Mouse (Mus musculus) c-Kit-positive CD71-negative TER-119-negative erythroid progenitor cells, embryonic 14.5 days (primary cell): ENCODE results near the gene Nme2.
"Not testable (repeated sequence)": the region's sequence is repeated elsewhere in the genome, so short reads cannot be mapped to it uniquely, and the experiment has no call there.

ENCODE experiments used
- DNase-seq: peaks from one replicate; pipeline ENCODE4 v3.0.0-alpha.2; 2013; ENCODE audit warnings: low read depth

Nme2 gene

DNA sequence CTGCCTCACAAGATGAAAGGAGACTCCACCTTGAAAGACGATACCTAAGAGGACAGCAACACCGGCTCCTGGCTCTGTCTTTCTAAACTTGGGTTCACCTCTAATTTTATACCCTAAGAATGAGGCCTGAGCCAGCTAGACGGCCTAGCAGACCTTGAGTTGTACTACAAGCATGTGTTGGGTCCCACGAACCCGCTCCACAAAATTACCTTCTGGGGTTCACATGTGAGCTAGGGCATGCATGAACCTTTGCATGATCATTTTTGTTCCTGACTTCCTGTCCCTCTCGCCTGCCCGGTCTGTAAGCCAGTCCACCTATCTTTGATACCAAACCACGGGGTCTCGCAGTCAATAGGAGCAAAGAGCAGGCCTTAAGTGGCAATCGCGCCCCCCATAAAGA, 11.3 kb upstream of the Nme2 start:
- DNase-seq: no peak

DNA sequence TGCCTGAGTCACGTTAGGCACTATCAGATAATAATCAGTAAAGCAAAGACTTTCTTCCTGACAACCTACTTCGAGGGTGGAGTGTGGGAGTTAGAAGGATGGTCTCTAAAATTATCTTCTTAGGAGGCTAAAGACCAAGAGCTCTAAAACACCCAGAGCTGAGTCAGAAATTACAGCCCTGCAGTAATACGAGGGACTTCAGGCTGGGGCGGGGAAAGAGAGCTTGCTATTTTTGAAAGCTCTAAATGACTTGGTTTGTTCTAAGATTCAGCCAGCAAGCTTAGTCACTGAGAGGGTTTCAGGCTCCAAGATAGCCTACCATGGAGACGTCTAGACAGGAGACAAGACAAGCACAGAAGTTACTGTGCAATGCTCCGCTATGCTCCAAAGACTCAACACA, 9.3 kb upstream of the Nme2 start:
- DNase-seq: no peak

DNA sequence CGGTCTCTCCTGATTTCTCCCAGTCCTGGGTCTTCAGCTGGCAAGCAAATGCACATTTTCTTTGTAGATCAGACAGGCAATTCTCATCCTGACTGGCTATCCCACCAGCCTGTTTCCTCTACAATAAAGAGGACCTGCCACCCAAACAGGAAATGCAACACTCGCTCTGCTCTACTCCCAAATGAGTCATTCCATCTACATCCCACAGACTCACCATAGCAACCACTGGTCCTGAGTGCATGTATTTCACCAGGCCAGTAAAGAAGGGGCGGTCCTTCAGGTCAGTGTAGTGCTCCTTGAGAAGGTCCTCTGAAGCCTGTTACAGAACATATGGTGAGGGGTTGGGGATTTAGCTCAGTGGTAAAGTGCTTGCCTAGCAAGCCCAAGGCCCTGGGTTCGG, 7.0 kb upstream of the Nme2 start:
- no peak for DNase-seq

DNA sequence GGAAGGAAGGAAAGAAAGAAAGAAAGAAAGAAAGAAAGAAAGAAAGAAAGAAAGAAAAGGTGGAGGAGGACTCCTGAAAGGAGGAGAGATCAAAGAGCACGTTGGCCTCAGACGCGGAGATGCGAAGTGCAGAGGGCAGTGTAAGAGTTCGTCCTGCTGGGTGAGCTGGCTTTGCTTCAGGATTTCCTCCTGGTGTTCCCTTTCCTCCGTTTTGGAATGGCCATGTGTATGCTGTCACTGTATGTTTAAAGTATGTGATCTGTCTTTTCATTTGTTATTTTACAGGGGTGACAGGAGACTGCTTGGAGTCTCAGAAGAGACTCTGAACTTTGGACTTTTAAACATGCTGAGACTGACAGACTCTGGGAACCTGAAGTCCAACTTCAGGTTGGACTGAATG, 5.4 kb upstream of the Nme2 start:
- no peak for DNase-seq

DNA sequence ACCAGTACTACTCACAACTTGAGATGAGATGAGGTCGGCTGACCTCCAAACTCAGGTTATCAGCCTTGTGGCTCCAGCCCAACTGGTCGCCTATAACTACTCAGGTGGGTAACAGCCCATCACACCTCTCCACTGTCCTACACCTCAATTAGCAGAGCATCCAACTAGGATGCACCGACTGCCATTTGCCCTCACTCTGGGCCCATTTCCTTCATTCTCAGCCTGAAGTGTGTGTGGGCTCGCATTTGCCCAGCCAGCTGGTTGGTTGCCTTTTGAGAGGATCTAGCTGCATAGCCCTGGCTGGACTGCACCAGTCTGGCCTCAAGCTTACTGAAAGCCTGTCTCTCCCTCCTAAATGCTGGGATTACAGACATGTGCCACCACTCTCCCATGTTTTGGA, 1.7 kb upstream of the Nme2 start:
- DNase-seq: no peak

DNA sequence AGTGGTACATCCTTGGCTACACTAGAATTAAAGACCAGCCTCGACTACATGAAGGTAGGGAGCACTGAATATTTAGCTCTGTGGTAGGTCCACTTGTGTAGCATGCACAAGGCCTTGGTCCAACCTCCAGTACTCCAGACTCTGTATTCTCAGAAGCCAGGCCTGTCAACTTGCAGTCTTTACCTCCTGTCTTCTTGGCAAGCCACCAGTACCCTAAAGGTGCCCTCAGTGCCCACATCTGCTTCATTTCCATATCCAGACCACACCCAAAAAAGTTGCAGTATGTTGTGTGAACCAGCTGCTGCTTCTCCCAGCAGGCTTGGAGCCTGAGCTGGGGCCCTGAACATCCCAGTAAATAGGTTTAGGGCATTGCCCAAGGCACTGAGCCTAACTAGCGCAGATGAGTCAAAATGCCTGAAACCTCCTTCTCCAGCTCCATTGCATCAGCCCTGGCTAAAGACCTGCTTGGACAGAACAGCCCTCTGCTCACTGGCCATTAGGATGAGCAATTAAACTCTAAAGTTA, 1.0 kb upstream of the Nme2 start:
- DNase-seq: no peak

DNA sequence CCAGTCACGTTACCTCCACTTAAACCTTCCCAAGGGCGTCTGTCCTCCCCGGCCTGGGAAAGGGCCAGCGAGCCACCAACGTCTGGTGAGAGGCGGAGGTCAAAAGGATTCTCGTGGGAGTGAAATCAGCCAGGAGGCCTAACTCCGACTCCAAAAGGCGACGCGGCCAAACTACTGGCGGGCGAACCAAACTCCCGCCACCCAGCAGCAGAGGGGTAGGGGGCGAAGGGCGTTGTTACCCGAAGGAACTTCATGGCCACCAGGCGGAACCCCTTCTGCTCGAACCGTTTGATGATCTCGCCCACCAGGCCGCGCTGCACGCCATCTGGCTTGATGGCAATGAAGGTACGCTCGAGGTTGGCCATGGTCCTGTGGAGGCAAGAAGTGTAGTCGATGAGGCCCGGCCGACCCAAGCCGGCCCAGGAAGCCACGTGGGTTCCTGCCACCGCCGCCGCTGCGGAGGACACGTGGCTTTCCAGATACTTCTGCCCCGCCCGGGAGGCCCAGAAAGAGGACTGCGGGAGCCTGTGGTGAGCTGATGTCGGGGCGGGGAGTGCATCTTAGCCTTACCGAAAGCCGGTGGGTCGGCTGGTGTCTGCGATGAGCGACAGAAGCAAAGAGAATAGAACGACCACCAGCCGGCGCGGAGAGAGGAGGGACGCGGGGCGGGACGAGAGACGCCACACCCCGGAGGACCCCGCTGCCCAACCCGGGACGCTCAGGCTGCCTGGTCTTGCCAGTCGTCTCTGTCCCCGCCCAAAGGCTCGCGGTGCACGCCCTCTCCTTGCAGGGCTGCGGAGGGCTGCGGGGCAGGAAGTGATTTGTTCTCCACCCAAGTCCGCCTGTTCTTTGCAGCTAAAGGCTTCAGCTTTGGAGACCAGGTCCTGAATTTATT, 556 bp downstream of the Nme2 start:
- peak; percentile 86 for DNase-seq

DNA sequence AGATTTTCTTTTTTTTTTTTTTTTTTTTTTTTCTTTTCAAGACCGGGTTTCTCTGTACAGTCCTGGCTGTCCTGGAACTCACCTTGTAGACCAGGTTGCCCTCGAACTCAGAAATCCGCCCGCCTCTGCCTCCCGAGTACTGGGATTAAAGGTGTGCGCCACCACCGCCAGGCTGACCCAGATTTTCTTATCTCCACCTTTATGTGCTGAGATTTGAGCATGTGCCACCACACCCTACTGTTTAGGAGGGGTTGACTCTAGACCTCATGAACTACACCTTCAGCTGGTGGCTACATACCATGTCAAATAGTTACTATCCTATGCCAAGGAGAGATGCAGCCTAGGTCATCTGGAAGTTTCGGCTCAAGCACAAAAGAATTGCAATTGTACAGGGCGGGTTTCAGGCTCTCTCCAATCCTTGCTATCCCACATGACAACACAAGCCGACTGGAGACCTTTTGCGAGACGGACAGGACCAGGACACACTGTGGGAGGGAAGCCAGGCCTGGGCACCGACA, 1.3 kb downstream of the Nme2 start:
- no peak for DNase-seq

DNA sequence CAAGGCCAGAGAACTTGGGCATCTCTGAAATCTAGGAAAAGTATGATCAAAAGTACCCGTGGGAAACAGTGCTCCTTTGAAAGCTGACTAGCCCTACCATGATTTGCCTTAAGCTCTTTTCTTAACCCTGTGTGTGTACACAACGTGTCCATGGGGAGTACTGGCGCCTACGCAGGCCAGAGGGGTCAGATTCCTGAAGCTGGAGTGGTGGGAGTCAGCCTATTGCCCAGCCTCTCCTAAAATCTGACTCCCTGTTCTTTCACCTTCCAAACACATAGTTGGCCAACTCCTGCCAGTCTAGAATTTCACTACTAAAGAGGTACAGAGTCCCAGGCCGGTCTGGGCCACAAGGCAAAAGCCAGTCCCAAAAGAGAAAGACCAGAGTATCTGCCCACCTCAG, 3.7 kb downstream of the Nme2 start:
- DNase-seq: no peak

DNA sequence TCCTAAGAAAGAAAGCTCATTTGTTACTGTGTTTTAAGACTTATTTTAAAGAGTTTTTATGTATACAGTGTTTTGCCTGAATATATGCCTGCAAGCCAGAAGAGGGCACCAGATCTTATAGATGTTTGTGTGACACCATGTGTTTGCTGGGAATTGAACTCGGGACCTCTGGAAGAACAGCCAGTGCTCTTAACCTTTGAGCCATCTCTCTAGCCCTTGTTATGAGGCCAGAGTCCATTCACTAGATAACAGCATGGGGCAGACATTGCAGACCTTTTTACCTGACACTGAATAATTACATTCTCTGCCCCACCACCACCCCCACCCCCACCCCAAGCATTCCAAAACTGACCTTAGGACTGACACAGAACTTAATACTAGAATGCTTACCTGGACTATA, 6.0 kb downstream of the Nme2 start:
- no peak for DNase-seq

DNA sequence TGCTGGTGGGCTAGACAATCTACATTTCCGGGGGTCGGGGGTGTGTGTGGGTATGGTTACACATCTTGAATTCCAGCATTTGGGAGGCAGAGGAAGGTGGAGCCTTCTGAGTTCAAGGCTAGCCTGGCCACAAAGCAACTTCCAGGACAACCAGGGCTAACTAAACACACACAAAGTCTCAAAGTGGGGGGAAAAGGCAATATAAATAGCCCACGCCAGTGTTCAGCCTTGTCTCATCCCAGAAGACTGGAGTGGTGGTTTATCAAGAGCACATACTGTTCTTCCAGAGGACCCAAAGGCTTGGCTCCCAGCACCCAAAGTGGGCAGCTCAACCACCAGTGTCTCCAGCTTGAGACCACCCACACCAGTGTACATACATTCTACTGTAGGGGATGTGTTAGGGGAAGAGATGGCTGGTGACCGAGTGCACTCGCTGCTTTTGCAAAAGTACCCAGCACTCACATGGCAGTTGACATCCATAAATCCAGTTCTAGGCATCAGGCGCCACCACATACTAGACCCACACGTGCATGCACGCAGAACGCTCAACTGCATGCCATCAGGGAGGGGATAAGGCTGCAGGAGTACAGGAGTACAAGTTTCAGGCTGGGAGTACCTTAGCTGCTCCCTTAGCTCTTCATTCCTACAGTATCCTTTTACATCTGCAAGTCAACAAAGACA, 7.0 kb downstream of the Nme2 start:
- DNase-seq: no peak

DNA sequence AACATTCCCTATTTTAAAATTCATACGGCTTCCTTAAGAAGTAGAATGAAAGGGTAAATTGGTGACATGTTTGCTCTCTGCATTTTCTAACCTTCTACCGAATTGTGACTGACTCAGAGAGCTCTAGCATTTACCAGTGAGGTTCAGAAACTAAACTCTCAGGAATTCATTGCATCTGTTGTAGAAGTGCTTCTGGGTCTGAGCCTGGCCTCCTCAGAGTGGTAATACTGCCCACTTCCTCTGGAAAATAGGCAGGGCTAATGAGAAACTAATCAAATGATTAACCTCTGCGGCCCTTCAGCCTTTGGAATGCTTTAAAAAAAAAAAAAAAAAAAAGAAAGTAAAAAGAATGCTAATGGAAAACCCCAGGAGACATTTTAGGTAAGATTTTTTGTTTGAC, 11.1 kb downstream of the Nme2 start:
- DNase-seq: no peak

DNA sequence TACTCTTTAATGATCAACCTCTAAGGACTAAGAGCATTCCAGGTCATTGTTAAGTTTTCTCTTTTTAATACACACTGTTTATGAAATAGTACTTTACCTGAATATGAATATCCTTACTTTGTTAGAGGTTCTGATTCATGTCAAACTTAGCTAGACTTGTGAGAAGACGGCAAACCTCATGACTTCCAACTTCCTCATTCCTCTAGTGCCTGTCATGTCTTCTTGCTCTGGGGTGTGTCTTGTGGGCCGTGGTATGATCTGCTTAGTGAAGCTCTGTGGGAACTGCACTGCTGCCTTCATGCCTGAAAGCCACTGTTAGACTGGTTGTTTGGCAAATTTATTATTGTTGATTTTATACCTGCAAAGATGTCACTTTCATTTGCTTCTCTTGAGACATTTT, 15.2 kb downstream of the Nme2 start:
- no peak for DNase-seq

DNA sequence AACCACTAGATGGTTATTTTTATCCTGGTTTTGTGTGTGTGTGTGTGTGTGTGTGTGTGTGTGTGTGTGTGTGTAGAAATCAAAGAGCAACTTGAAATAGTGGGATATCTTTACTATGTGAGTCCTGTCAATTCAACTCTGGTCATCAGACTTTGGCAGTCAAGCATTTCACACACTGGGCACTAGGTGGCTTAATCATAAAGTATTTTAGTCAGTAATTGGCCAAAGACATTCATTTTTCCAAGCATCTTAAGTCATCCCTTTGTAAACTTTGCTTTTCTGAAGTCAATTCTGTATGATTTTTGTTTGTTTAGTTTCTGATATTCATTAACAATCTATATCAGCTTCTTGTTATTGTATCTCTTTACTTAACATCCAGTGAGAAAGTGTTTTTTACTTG, 27.0 kb downstream of the Nme2 start:
- no peak for DNase-seq

DNA sequence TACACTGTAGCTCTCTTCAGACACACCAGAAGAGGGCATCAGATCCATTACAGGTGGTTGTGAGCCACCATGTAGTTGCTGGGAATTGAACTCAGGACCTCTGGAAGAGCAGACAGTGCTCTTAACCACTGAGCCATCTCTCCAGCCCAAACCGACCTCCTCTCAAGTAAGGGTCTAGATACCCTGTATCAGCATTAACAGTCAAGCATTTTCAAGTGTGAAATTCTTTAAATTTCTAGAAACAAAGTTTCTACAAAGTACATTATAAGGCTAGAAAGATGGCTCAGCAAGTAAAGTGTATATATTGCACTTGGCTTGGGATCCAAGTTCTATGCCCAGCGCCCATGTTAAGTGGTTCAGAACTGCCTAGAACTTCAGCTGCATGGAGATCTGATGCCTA, 41.0 kb downstream of the Nme2 start:
- DNase-seq: not testable (repeated sequence)

DNA sequence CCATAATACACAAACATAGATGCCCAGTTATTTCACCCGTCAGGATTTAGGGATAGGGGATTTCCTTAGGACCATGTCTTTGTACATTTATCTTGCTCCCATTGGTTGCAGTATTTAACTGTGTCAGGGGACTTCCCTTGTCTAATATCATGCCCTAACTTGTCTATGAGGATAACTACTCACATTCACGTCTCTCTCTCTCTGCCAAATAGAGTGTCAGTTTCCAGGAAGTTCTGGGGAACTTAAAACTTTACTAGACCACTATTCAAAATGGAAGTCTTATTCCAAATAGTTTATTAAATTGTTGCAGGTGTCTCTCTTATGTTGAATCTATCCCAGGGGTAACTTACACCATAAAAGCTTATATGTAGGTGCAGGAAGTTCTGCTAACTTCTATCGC, 44.5 kb downstream of the Nme2 start:
- no peak for DNase-seq

DNA sequence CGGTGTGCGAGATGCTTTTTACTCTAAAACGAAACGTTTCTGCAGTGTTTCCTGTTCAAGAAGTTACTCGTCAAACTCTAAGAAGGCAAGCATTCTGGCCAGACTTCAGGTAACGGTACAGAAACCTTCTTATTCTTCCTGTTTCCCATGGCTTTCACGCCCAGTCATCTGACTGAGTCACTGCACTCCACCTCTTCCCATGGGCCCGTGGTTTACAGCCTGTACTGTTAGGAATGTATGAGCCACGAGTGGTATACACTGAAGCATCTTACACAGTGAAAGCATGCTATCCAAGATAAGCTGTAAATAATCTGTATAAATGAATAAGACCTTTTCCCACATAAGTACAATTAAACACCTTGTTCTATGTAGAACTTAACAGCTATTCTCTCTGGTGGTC, 47.2 kb downstream of the Nme2 start:
- no peak for DNase-seq

DNA sequence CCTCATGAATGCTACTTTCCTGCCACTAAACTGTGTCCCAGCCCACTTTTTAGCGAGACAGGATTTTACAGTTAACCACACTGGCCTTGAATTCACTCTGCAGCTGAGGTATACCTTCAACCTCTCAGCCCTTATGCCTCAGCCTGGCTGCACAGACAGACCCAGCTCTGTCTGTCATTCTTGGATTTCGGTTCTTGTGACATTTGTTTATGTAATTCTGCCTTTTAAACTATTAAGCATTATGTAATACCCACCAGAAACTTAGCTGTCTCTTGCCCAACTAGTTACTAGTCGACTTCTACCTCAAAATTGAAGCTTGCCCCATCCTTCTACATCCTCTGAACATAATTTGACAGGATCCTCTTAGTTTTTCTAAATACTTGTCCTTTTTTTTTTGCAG, 48.2 kb downstream of the Nme2 start:
- no peak for DNase-seq

DNA sequence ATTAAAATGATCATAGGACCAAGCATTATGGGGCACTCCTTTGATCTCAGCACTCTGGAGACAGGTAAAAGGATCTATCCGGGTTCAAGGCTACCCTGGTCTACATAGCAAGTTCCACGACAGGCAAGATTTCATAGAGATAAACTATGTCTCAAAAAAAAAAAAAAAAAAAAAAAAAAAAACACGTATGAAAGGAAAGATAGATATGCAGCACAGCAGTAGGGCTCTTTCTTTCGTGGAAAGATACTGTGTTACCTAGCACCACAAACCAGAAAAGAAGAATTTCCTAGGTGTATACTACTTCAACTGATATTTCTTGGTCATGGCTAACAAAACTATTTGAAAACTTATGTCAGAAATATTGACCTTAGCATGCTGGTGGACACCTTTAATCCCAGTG, 49.2 kb downstream of the Nme2 start:
- no peak for DNase-seq
